Mouse (Mus musculus): ENCODE measurements around the gene Gpatch8. TPM values are rescaled to one million over a fixed set of nuclear protein-coding genes. Genes with fewer than 3 reads are reported as not detected.

Gene Gpatch8
- polyA plus RNA-seq, 1 experiment, result 9.0 TPM

GRCm38 (mm10) chr11:102464901-102465300, 91.3 kb downstream of the Gpatch8 start:
- DNase-seq (ENCODE audit: low read depth, low spot score), result no peak
- WGBS, result 95% methylated on average over 6 of the region's 6 CpGs

- WGBS, result 55% methylated on average over 3 of the region's 3 CpGs
- DNase-seq (ENCODE audit: low read depth, low spot score), result no peak
Measured at GRCm38 (mm10) chr11:102461764-102462163, 94.4 kb downstream of the Gpatch8 start.

GRCm38 (mm10) chr11:102460541-102460940, 95.7 kb downstream of the Gpatch8 start:
- WGBS, result 63% methylated on average over 16 of the region's 16 CpGs
- no peak for DNase-seq (ENCODE audit: low read depth, low spot score)

- WGBS, result under 1% methylated on average over 40 of the region's 40 CpGs
- no peak for DNase-seq (ENCODE audit: low read depth, low spot score)
Measured at GRCm38 (mm10) chr11:102455740-102456396, 100.3 kb downstream of the Gpatch8 start.

- DNase-seq (ENCODE audit: low read depth, low spot score), result no peak
- 43% methylated on average over 10 of the region's 10 CpGs for WGBS
Measured at GRCm38 (mm10) chr11:102453131-102453530, 103.1 kb downstream of the Gpatch8 start.

- 39% methylated on average over 17 of the region's 17 CpGs for WGBS
- DNase-seq (ENCODE audit: low read depth, low spot score), result no peak
Measured at GRCm38 (mm10) chr11:102449043-102450008, 106.9 kb downstream of the Gpatch8 start.

- no peak for DNase-seq (ENCODE audit: low read depth, low spot score)
- 24% methylated on average over 8 of the region's 8 CpGs for WGBS
Measured at GRCm38 (mm10) chr11:102448327-102448726, 107.9 kb downstream of the Gpatch8 start.

GRCm38 (mm10) chr11:102447497-102447896, 108.7 kb downstream of the Gpatch8 start, which contains the start of gene Fam171a2:
Gene Fam171a2, minus strand, starts transcription at chr11:102447682.
- under 1% methylated on average over 40 of the region's 40 CpGs for WGBS
- no peak for DNase-seq (ENCODE audit: low read depth, low spot score)

GRCm38 (mm10) chr11:102446581-102447461, 109.4 kb downstream of the Gpatch8 start:
- WGBS, result 1% methylated on average over 49 of the region's 49 CpGs
- no peak for DNase-seq (ENCODE audit: low read depth, low spot score)

- WGBS, result 28% methylated on average over 7 of the region's 7 CpGs
- DNase-seq (ENCODE audit: low read depth, low spot score), result no peak
Measured at GRCm38 (mm10) chr11:102445891-102446361, 110.3 kb downstream of the Gpatch8 start.

GRCm38 (mm10) chr11:102445264-102445890, 110.8 kb downstream of the Gpatch8 start:
- no peak for DNase-seq (ENCODE audit: low read depth, low spot score)
- WGBS, result 23% methylated on average over 10 of the region's 10 CpGs

GRCm38 (mm10) chr11:102444781-102445180, 111.4 kb downstream of the Gpatch8 start:
- 35% methylated on average over 6 of the region's 6 CpGs for WGBS

GRCm38 (mm10) chr11:102444321-102444720, 111.9 kb downstream of the Gpatch8 start:
- WGBS, result 66% methylated on average over 3 of the region's 3 CpGs
- no peak for DNase-seq (ENCODE audit: low read depth, low spot score)

More at GRCm38 (mm10) chr11:102444781-102445180, 111.4 kb downstream of the Gpatch8 start:
- no peak for DNase-seq (ENCODE audit: low read depth, low spot score)

GRCm38 (mm10) chr11:102443740-102444139, 112.5 kb downstream of the Gpatch8 start:
- 73% methylated on average over 12 of the region's 12 CpGs for WGBS
- no peak for DNase-seq (ENCODE audit: low read depth, low spot score)

- no peak for DNase-seq (ENCODE audit: low read depth, low spot score)
- WGBS, result 87% methylated on average over 6 of the region's 6 CpGs
Measured at GRCm38 (mm10) chr11:102442089-102442488, 114.1 kb downstream of the Gpatch8 start.

- WGBS, result 82% methylated on average over 3 of the region's 3 CpGs
- DNase-seq (ENCODE audit: low read depth, low spot score), result no peak
Measured at GRCm38 (mm10) chr11:102441434-102441833, 114.8 kb downstream of the Gpatch8 start.

GRCm38 (mm10) chr11:102440255-102440654, 115.9 kb downstream of the Gpatch8 start:
- 87% methylated on average over 8 of the region's 8 CpGs for WGBS
- no peak for DNase-seq (ENCODE audit: low read depth, low spot score)

GRCm38 (mm10) chr11:102439093-102440082, 116.8 kb downstream of the Gpatch8 start:
- WGBS, result 84% methylated on average over 14 of the region's 14 CpGs
- DNase-seq (ENCODE audit: low read depth, low spot score), result no peak
